Mouse (Mus musculus): ENCODE data around the gene Rtel1.

Rtel1 gene

DNA sequence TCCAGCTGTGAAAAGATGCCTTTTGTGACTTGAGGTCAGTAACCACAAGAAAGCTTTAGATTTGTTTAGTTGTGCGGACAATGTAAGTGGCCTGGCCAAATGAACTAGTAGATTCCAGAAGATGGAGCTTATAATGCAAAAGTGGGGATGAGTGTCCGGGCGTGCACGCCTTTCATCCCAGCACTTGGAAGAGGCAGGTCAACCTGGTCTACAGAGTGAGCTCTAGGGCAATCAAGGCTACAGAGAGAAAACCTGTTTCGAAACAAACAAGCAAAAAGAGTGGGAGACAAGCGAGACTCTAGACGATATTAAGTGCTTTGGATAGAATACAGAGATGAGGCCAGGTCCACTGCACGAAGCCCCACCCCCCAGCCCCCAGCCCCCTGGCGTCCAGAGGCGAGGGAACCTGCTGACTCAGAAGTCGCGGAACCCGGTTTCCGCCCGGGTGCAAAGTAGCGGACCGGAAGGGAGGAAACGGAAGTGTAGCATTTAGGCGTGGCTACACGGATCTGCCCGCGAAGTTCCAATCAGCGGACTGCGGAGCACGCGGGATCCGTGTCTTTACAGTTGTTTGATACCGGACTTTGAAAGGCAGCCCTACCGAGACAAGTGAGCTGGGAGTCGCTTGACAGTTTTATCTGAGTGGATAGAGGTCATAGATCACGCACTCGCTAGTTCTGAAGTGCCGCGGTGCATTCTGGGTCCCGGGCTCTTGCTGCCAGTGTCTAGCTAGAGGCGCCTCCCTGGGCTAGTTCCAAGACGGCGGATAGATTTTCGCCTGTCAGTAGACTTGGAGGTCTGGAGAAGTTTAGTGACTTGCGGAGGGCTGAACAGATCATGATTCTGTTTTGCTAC, at the start of gene Rtel1:
TSS of gene Rtel1 (plus strand) at position 492 of the 855 bp plus-strand sequence.
- peak; percentile 66 for DNase-seq (ENCODE audit: extremely low spot score, low read depth, low spot score)

DNA sequence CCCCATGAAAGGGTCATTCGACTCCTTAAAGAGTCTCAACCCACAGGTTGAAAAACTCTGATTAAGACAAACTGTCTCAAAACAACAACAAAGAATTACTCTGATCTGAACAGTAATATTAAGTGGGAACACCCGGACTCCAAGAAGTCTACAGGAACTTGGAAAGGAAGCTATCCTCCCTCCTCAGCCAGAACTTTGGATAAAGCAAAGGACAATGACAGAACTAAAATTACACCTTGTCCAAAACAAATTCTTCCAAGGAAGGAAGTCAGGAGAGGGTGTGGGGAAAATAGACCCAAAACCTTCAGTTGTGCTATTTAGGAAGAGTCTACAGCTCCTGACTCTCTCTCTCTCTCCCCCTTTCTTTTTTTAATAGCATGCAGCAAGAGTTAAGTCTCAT, 47.4 kb upstream of the Rtel1 start:
- DNase-seq (ENCODE audit: extremely low spot score, low read depth, low spot score), result no peak

DNA sequence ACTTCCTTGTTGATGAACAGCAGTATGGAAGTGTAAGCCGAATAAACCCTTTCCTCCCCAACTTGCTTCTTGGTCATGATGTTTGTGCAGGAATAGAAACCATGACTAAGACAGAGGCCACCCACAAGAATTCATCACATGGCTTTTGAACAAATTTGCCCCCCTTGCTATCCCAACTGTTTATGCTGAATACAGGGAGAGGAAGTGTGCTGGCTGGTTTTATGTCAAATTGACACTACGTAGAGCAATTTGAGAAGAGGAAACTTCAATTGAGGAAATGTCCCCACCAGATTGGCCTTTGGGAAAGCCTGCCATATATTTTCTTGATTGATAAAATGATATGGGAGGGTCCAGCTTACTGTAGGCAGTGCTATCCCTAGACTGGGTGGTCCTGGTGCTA, 45.7 kb upstream of the Rtel1 start:
- no peak for DNase-seq (ENCODE audit: extremely low spot score, low read depth, low spot score)

DNA sequence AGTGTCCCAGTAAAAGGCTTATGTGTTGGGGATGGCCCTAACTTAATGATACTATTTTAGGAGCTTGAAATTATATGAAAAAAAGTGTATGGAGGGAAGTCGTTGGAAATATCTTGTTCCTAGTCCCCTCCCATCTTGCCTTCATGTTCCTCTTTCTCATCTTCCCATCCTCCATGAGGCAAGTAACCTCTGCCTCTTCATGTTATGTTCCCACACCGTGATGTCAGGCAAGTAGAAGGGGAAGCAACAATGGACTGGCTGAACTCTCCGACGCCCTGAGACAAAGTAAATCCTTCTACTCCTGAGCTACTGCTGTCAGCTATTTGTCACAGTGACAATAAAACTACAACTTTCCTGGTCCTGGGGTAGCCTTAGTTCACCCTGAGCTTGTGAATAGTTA, 44.9 kb upstream of the Rtel1 start:
- no peak for DNase-seq (ENCODE audit: extremely low spot score, low read depth, low spot score)

DNA sequence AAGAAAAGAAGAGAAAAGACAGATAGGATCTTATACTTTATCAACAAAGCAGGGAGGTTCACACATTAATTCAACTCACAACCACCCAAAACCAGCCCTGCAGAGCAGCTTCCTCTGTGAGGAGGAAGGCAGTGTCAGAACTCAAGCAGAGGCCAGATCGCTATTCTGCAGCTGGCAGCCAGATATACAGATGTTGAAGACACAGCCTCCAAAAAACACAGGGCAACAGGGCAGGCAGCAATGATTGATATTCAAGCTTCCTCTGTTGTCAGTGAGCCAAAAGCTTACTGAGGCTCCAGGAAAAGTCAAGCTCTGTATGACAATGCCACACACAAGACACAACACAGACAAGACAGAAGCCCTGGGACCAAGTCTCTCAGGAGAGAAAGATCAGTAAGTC, 42.8 kb upstream of the Rtel1 start:
- no peak for DNase-seq (ENCODE audit: extremely low spot score, low read depth, low spot score)

DNA sequence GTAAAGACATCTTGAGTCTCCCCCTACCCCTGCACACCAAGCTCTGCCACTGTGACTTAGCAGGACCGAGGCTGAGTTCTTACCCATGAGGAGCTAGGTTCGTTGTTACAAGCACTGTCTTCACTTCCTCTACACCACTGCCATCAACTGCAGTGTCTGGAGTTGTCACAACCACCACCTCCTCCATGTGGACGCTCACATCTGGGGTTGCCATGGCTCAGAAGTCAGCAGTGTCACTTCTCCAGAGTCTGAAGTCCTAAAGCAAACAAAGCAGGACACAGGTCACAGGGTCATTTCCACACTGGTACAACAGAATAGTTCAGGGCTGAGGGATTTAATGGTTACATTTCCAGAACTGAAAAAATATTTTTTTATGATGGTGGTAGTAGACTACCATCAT, 41.7 kb upstream of the Rtel1 start:
- no peak for DNase-seq (ENCODE audit: extremely low spot score, low read depth, low spot score)

DNA sequence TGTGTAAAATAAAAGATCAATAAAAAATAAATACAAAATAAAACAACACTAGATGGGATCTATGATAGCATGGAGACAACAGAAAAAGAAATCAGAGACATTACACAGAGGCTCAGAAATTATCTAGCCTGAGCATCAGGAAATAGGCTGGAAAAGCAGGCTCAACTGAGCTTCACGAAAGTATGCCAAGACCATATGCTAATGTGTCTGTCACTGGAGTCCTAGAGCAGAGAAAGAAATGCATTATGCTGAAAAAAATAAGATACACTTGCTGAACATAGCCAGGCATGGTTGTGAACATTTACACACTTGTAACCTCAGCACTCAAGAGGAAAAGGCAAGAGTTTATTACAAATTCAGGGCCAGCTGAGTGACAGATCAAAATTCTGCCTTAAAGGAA, 39.6 kb upstream of the Rtel1 start:
- DNase-seq (ENCODE audit: extremely low spot score, low read depth, low spot score), result no peak

DNA sequence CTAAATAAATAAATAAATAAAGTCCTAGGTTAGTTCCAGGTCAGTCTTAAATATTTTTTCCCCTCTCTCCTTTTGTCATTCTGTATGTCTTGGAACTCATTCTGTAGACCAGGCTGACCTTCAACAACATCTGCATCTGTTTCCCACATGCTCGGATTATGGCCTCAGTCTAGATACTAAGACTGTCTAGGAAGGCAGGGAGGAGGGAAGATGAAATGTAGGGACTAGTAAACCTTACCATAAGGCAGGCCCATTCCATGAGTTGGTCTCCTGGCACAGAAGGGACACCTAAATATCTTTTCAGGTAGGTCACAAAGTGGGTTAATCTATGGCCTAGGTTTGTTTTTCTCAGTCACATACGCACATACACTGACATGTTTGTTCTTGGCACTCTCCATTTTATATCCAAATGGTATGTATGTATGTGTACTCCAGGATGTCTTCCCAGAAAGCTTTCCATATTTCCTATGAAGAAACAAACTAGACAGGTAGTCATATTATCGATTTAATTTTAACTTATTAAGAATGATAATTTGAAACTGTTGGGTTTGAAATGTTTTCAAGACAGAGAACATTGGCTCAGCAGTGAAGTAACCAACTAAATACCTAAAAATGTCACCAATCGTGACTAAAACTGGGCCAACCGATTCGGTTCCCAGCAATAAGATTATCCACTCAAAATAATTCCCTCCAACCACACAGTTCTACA, 32.8 kb upstream of the Rtel1 start:
- DNase-seq (ENCODE audit: extremely low spot score, low read depth, low spot score), result no peak

DNA sequence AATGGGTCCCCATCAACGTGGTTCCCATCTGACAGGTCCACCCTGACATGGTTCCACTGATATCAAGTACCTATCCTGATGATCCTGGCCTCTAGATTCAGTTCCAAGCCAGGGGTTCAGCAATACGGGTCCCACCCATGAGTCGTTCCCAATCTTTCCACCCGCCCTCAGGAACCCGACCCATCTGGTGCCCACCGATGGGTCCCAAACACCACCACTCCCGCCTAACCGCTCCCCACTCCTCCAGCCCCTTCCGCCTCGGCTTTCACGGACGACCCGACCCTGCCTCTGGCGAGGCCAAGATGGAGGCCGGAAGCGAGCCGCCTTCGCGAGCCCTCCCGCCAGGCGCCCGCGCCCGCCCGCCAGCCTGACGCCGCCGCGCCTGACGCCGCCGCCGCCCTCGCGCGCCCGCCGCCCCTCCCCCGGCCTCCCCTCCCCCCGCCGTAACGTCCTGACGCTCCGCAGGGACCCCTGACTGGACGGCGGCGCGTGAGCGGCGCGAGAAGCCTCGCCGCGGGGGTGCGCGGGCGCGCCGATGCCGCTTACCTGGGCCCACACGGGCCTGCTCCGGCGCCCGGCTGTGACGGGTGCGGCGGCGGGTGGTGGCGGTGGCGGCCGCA, 32.1 kb upstream of the Rtel1 start:
- no peak for DNase-seq (ENCODE audit: extremely low spot score, low read depth, low spot score)

DNA sequence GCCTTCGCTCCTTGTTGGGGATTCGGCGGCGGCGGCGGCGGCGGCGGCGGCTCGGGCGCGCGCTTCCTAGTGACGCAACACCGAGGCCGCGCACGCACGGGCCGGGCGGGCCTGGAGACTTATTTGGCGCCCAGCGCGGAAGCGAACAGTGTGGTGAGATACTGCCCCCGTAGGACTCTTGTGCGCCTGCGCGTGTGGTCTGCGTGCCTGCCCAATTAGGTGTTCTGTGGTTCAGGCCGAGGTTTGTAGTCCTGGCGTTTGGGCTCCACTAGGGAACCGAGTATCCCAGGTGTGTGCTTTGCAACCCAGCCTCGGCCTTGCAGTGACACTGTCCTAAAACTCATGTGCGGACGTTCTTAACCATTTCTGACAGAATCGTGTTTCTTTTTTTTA, 31.6 kb upstream of the Rtel1 start, which contains the start of gene Gmeb2:
TSS of gene Gmeb2 (minus strand) at position 78 of the 393 bp plus-strand sequence.
- peak; percentile 91 for DNase-seq (ENCODE audit: extremely low spot score, low read depth, low spot score)

DNA sequence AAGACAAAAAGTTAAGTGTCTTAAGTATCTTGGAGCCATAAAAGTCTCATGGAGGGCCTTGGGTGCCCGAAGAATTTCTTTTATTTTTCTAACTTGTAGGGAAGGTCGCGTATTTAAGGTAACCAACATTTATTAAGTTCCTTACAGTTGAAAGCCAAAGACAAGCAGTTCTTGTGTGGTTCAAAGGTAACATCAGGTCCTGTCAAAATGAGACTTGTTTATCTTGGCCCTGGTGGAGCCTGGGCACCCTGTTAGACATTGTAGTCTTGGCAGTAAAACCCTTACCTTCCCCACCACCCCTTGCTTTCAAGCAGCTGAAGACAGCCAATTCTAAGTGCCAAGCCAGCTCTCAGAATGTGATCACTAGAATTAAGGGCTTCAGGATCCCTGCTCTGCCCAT, 30.8 kb upstream of the Rtel1 start:
- DNase-seq (ENCODE audit: extremely low spot score, low read depth, low spot score), result no peak

DNA sequence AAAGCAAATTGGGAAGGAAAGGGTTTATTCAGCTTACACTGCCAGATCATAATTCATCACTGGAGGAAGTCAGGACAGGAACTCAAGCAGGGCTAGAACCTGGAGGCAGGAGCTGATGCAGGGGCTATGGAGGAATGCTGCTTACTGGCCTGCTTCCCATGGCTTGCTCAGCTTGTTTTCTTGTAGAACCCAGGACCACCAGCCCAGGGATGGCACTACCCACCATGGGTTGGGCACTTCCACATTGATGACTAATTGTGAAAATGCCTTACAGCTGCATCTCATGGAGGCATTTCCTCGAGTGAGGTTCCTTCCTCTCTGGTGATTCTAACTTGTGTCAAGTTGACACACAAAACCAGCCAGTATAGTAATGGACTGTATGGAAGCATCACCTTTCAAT, 28.6 kb upstream of the Rtel1 start:
- no peak for DNase-seq (ENCODE audit: extremely low spot score, low read depth, low spot score)

DNA sequence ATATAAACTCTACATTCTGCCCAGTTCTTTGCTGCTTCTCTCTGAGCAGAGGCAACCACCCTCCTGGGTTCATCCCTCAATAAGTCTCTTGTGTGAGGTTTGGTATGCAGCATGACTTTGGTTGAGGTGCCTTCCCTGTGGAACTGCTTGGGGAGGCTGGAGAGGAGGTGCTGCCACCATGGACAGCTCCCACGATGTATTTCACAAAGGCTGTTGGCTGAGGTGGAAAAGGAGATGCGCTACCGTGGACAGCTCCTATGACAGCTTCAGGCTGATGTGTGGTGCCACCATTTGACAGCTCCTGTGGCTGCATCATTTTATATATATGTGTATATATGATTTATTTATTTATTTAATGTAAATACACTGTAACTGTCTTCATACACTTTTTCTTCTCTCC, 17.5 kb upstream of the Rtel1 start:
- DNase-seq (ENCODE audit: extremely low spot score, low read depth, low spot score), result no peak

DNA sequence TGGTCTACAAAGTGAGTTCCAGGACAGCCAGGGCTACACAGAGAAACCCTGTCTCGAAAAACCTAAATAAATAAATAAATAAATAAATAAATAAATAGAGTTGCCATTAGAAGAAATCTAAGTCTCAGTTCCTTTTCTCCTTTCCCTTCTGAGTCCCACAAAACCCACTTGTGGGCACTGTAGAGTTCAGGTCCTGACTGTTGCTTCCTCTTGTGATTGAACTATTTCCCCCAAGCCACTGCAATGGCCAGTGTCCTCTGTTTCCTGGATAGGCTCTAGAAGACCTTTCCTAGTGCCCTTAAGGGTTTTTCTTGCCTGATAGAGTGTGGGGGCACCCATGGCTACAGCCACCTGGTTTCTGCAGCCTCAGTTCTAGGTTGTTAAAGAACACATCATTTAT, 14.6 kb upstream of the Rtel1 start:
- DNase-seq (ENCODE audit: extremely low spot score, low read depth, low spot score), result no peak

DNA sequence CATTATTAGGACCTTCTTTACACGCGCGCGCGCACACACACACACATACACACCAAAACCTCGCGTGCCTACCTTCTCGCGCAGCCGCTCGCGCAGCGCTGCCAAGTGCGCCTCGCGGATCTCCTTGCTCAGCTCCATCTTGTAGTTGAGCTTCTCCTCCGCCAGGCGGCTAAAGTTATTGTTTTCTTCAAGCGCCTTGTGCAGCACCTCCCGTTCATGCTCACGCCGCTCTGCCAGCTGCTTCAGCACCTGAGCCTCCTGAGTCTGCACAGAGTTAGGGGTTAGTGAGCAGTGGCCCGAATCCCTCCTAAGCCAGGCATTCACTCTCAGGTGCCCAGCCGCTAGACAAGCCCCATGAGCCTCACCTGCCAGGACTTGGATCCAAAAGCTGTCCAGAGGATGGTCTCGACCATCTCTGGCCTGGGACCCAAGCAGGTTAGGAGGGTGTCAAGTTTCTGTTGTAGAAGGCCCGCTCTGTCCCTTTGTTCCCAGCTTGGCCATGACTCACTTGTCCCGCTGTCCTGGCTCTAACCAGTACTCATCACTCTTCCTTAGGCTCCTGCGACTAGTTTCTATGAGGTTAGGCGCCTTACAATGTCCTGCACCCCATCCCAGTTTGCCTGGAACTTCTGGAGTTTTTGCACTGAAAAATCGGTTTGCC, 12.3 kb upstream of the Rtel1 start:
- DNase-seq (ENCODE audit: extremely low spot score, low read depth, low spot score), result no peak

DNA sequence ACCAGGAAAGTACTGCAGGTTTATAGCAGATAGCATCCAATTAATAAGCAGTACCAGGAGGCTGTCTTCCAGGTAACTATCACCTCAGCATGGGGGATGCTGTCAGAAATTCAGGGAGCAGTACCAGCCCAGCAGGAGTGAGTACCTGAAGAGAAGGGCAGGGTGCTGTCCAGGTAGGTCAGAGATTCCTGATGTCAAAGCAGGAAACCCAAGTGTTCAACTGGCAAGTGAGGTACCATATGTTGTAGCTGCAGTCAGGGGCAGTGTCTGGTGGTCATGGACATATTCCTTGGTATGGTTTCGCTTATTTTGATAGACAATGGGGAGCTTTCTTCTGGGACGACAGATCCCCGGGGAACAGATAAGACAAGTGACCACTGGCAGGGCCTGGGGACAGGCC, 7.1 kb upstream of the Rtel1 start:
- no peak for DNase-seq (ENCODE audit: extremely low spot score, low read depth, low spot score)

DNA sequence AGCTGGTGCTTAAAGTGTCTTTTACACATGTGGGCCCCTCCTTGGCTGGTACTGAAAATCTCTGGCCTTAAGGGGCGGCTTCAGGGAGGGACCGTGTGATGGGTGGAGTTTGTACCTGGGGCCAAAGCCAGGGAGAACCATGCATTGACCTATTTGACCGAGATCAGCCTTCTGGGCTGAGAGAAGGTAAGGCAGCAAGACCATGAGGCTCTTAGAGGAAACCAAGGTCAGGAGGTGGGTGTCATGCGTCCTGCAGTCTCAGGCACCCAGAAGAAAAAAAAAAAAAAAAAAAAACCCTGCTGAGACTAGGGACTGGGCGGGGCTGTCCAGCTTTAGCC, 6.6 kb upstream of the Rtel1 start:
- no peak for DNase-seq (ENCODE audit: extremely low spot score, low read depth, low spot score)

DNA sequence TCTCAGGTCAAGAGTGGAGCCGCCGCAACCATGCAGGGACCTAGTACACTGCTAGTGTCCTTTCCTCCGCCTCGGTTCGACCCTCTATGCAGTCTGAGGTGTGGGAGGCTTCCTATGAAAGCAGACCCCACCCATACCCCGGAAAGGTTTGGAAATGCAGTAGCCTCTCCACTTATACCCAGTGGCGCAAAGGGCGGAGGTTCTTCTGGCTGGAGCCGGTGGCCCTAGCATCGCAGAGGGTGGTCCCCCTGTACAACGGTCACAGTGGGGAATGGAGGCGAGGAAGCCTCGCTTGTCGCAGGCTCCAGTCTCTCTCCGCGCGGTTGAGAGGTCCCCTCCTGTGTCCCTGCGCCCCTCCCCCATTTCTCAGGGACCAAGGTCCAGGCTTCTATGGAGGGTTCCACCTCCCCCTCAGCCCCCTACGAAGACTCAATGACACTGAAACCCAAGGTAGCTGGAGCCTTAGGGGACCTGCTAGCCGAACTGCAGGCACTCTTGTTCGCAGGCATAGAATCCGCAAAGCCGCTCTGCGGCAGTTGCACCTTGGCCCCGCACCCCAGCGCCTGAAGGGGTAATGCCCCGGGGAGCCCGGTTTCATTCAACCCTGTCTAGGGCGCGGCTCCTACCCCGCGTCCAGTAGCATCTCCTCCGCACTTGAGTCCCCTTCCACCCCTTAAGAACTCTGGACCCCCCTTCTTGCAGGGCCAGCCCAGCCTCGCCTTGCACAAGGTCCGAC, 6.0 kb upstream of the Rtel1 start:
- no peak for DNase-seq (ENCODE audit: extremely low spot score, low read depth, low spot score)

DNA sequence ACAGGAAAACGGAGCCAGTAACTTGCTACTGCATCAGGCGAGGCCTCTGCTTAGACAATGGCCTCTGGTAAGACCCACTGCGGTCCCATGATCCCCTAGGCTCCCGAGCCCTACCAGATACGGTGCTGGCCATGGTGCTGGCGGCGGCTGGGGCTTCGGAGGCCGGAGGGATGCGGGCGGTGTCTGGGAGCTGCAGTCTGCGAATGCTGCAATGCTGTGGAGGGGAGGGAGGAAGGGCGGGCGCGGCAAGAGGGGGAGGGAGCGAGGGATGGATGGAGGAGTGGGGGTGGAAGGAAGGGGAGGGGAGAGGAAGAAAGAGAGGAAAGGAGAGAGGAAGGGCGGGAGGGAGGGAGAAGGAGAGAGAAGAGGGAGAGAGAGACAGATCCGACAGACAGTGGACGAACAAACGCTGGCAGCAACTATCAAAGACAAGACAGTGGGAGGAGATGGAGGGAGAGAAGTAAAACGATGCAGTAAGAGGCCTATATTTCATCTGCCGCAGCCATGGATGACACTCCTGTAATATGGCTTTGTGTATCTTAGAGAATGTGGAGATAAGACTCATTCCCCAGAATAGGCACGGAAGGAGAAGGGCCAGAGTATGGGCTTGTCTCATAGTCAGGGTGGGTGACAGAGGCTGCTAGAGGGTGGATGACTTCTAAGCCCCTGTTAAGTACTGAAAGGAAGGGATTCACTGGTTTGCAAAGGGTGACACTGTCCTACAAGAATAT, 5.3 kb upstream of the Rtel1 start, which contains the start of gene Stmn3:
TSS of gene Stmn3 (minus strand) at position 421 of the 731 bp plus-strand sequence.
- DNase-seq (ENCODE audit: extremely low spot score, low read depth, low spot score), result no peak

DNA sequence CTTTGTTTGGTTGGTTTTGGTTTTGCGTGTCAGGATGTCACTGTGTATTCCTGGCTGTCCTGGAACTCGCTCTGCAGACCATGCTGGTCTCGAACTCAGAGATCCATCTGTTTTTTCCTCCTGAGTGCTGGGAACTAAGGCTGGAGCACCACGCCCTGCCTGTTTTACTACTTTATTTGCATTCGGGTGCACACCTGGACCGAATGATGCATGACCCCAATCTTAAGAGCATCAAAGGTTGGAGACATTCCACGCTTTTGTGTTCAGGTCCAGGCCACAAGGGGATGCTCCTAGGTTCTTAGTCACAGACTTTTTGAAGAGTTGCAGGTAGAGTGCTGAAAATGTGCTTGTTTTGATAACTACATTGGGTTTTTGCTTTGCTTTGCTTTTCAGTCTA, 562 bp downstream of the Rtel1 start:
- DNase-seq (ENCODE audit: extremely low spot score, low read depth, low spot score), result no peak
